In the genomic region with DNA sequence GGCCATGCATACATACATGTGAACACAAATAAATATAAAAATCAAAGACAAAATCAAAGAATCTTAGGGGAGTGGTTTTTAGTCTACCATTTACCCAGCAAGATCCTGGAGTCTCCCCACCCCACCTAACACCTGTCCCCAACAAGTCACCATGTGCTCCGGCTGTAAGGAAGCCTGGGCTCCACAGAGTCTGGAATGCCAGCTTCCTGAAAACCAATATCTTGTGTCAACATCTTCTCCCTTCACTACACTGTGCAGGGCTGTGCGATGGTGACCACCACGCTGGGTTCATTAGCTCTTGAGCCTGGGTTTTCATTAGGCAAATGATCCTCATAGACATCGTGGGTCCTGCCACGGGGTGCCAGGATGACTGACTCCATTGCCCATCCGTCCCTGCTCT, we compare ENCODE assay signal across 24 mouse cellular contexts.
DNase-seq lines count a peak whose midpoint lies in the region; ATAC-seq lines count a peak whose summit lies in the region.
"Had no signal": no experiment of that assay in that cellular context is flagged by ENCODE, and none has a peak within 500 bp of the region (broad histone marks: within the 10 kb centered on the region; RNA-seq: fewer than 3 reads in every experiment).

No protein-coding gene starts in this region.

- 52% methylated on average over 6 of the region's 6 CpGs for WGBS in kidney, embryonic 15.5 days
- 80% methylated on average over 6 of the region's 6 CpGs for WGBS in midbrain, embryonic 11.5 days
- 93% methylated on average over 6 of the region's 6 CpGs for WGBS in midbrain, embryonic 13.5 days

- H3K4me3 ChIP-seq in kidney, embryonic 15.5 days (replicated peaks) = no peak overlapping the region
- no peak overlapping the region for H3K4me3 ChIP-seq in midbrain, embryonic 11.5 days (ENCODE audit: low read depth, low read length)
- H3K4me3 ChIP-seq in midbrain, embryonic 13.5 days (replicated peaks) = no peak overlapping the region
- H3K4me3 ChIP-seq: embryonic facial prominence, embryonic 10.5 days; embryonic facial prominence, embryonic 12.5 days; forebrain, embryonic 13.5 days; forebrain, embryonic 15.5 days had no signal

- DNase-seq in cerebellum, adult 9-11 months = peak; percentile 14
- DNase-seq in cerebellum, adult 9-10 months = no peak
- no peak for DNase-seq in kidney, adult 8-10 months
- peak; percentile 39 for DNase-seq in midbrain, embryonic 11.5 days (ENCODE audit: low spot score, missing footprints)
- DNase-seq: adrenal gland, adult 8-10 months; adrenal gland, postnatal 14 days; adrenal gland, postnatal 36 days; B cell, adult 2 months; cerebellum, adult 11-12 months; cerebellum, adult 2 months; cerebellum, postnatal 10 days; cerebellum, postnatal 25 days; forebrain, postnatal 0 days had no signal

- no peak overlapping the region for H3K9ac ChIP-seq in kidney, embryonic 15.5 days
- H3K9ac ChIP-seq in midbrain, embryonic 11.5 days (ENCODE audit: low read length) = no peak overlapping the region
- no peak overlapping the region for H3K9ac ChIP-seq in midbrain, embryonic 13.5 days (replicated peaks)
- H3K9ac ChIP-seq: embryonic facial prominence, embryonic 12.5 days; forebrain, embryonic 13.5 days; forebrain, embryonic 15.5 days; forebrain, postnatal 0 days had no signal

- H3K36me3 ChIP-seq in kidney, embryonic 15.5 days = no peaks in the 10 kb centered on the region
- no peaks in the 10 kb centered on the region for H3K36me3 ChIP-seq in midbrain, embryonic 11.5 days (ENCODE audit: control insufficient read depth, insufficient read depth, low read length)
- H3K36me3 ChIP-seq in midbrain, embryonic 13.5 days = no peaks in the 10 kb centered on the region
- H3K36me3 ChIP-seq: embryonic facial prominence, embryonic 10.5 days; embryonic facial prominence, embryonic 12.5 days; forebrain, embryonic 15.5 days had no signal

- H3K4me1 ChIP-seq in kidney, embryonic 15.5 days = peaks cover 15% of the 10 kb centered on the region; the same call in 1 of the 2 replicates
- H3K4me1 ChIP-seq in midbrain, embryonic 11.5 days (ENCODE audit: control insufficient read depth, insufficient read depth, low read length) = no peaks in the 10 kb centered on the region
- H3K4me1 ChIP-seq in midbrain, embryonic 13.5 days (replicated peaks) = peaks cover 12% of the 10 kb centered on the region
- H3K4me1 ChIP-seq: forebrain, embryonic 13.5 days had no signal

- H3K9me3 ChIP-seq in kidney, embryonic 15.5 days (replicated peaks) = no peaks in the 10 kb centered on the region
- no peaks in the 10 kb centered on the region for H3K9me3 ChIP-seq in midbrain, embryonic 11.5 days (ENCODE audit: control insufficient read depth, low read length)
- H3K9me3 ChIP-seq in midbrain, embryonic 13.5 days = no peaks in the 10 kb centered on the region
- H3K9me3 ChIP-seq: embryonic facial prominence, embryonic 10.5 days; embryonic facial prominence, embryonic 12.5 days; forebrain, embryonic 13.5 days; forebrain, embryonic 15.5 days; G1E had no signal

- ATAC-seq in kidney, embryonic 15.5 days (replicated peaks; ENCODE audit: low FRiP score) = peak; percentile 61
- ATAC-seq in midbrain, embryonic 11.5 days (ENCODE audit: low FRiP score) = no peak
- no peak for ATAC-seq in midbrain, embryonic 13.5 days
- ATAC-seq: activated CD4-positive, CD25-positive, alpha-beta regulatory T cell, adult 4 months; CD4-positive, CD25-positive, alpha-beta regulatory T cell, adult 4 months; forebrain, embryonic 13.5 days; forebrain, embryonic 15.5 days; forebrain, postnatal 0 days; Patski had no signal

- H3K4me2 ChIP-seq in kidney, embryonic 15.5 days = no peak overlapping the region
- H3K4me2 ChIP-seq in midbrain, embryonic 11.5 days = no peak overlapping the region
- H3K4me2 ChIP-seq in midbrain, embryonic 13.5 days (replicated peaks) = no peak overlapping the region
- H3K4me2 ChIP-seq: embryonic facial prominence, embryonic 12.5 days; forebrain, embryonic 13.5 days; forebrain, embryonic 15.5 days had no signal

- H3K27me3 ChIP-seq in kidney, embryonic 15.5 days = no peaks in the 10 kb centered on the region
- no peaks in the 10 kb centered on the region for H3K27me3 ChIP-seq in midbrain, embryonic 11.5 days (ENCODE audit: control insufficient read depth, insufficient read depth, low read length)
- H3K27me3 ChIP-seq in midbrain, embryonic 13.5 days = no peaks in the 10 kb centered on the region
- H3K27me3 ChIP-seq: CH12.LX; embryonic facial prominence, embryonic 12.5 days; forebrain, embryonic 13.5 days; forebrain, embryonic 15.5 days; Patski had no signal

- no peak overlapping the region for H3K27ac ChIP-seq in kidney, embryonic 15.5 days
- no peak overlapping the region for H3K27ac ChIP-seq in midbrain, embryonic 11.5 days (ENCODE audit: low read depth, low read length)
- H3K27ac ChIP-seq in midbrain, embryonic 13.5 days = no peak overlapping the region
- H3K27ac ChIP-seq: embryonic facial prominence, embryonic 10.5 days; embryonic facial prominence, embryonic 12.5 days; forebrain, embryonic 13.5 days; forebrain, embryonic 15.5 days had no signal

Comparison
In these comparisons a context has a peak if more than half of its experiments do, and no peak if none do; other contexts are left out.
1. DNase-seq: peak in cerebellum, adult 9-11 months (single experiment) and midbrain, embryonic 11.5 days (single experiment); none in cerebellum, adult 9-10 months (single experiment) and kidney, adult 8-10 months (0 of 2).